Mouse (Mus musculus): ENCODE measurements around the gene Galntl6. TPM values are rescaled to one million over a fixed set of nuclear protein-coding genes. Genes with fewer than 3 reads are reported as not detected.

Gene Galntl6
- polyA plus RNA-seq, 1 experiment from 2014 or later, result not detected

- Histone ChIP-seq H3K27ac (ENCODE audit: low read depth) (no peak overlapping the region), H3K4me1 (ENCODE audit: insufficient read depth) (no peaks in the 10 kb centered on the region), H3K4me2 (ENCODE audit: low read depth, low read length) (no peak overlapping the region), H3K9ac (replicated peaks) (no peak overlapping the region), H3K9me3 (ENCODE audit: low read length) (no peaks in the 10 kb centered on the region), H3K4me3 (ENCODE audit: low read depth, low read length) (no peak overlapping the region), H3K27me3 (ENCODE audit: insufficient read depth, low read length) (no peaks in the 10 kb centered on the region), H3K36me3 (replicated peaks; ENCODE audit: insufficient read depth, low read length) (no peaks in the 10 kb centered on the region)
- DNase-seq, result no peak
- no peak for ATAC-seq
- 79% methylated on average over 5 of the region's 5 CpGs for WGBS (ENCODE audit: insufficient replicate concordance)
- TF ChIP-seq EP300 (IDR thresholded peaks at IDR 0.05; ENCODE audit: low read depth), result no peak
- no peak for TF ChIP-seq CTCF (IDR thresholded peaks at IDR 0.05; ENCODE audit: low read depth)
These were observed 1019.1 kb downstream of the Galntl6 start for GRCm38 (mm10) chr8:57893360-57893759.

GRCm38 (mm10) chr8:57892115-57892514 is 1020.3 kb downstream of the Galntl6 start:
- H3K4me2 ChIP-seq (ENCODE audit: low read depth, low read length), result no peak overlapping the region
- H3K27ac ChIP-seq (ENCODE audit: low read depth), result no peak overlapping the region
- H3K27me3 ChIP-seq (ENCODE audit: insufficient read depth, low read length), result no peaks in the 10 kb centered on the region
- no peaks in the 10 kb centered on the region for H3K9me3 ChIP-seq (ENCODE audit: low read length)
- no peak overlapping the region for H3K4me3 ChIP-seq (ENCODE audit: low read depth, low read length)
- H3K36me3 ChIP-seq (replicated peaks; ENCODE audit: insufficient read depth, low read length), result no peaks in the 10 kb centered on the region
- DNase-seq, result no peak
- WGBS (ENCODE audit: insufficient replicate concordance), result 70% methylated on average over 5 of the region's 5 CpGs
- H3K9ac ChIP-seq (replicated peaks), result no peak overlapping the region
- TF ChIP-seq EP300 (IDR thresholded peaks at IDR 0.05; ENCODE audit: low read depth), result no peak
- TF ChIP-seq CTCF (IDR thresholded peaks at IDR 0.05; ENCODE audit: low read depth), result no peak
- no peak for ATAC-seq
- H3K4me1 ChIP-seq (ENCODE audit: insufficient read depth), result no peaks in the 10 kb centered on the region

- no peaks in the 10 kb centered on the region for H3K27me3 ChIP-seq (ENCODE audit: insufficient read depth, low read length)
- H3K9ac ChIP-seq (replicated peaks), result no peak overlapping the region
- no peak overlapping the region for H3K27ac ChIP-seq (ENCODE audit: low read depth)
- H3K4me3 ChIP-seq (ENCODE audit: low read depth, low read length), result no peak overlapping the region
- ATAC-seq (no peak), DNase-seq (no peak)
- no peaks in the 10 kb centered on the region for H3K4me1 ChIP-seq (ENCODE audit: insufficient read depth)
- H3K4me2 ChIP-seq (ENCODE audit: low read depth, low read length), result no peak overlapping the region
- no peak for TF ChIP-seq EP300 (IDR thresholded peaks at IDR 0.05; ENCODE audit: low read depth)
- no peak for TF ChIP-seq CTCF (IDR thresholded peaks at IDR 0.05; ENCODE audit: low read depth)
- H3K9me3 ChIP-seq (ENCODE audit: low read length), result no peaks in the 10 kb centered on the region
- 80% methylated on average over 4 of the region's 4 CpGs for WGBS (ENCODE audit: insufficient replicate concordance)
- no peaks in the 10 kb centered on the region for H3K36me3 ChIP-seq (replicated peaks; ENCODE audit: insufficient read depth, low read length)
These were observed 1022.3 kb downstream of the Galntl6 start for GRCm38 (mm10) chr8:57890159-57890558.

GRCm38 (mm10) chr8:57888831-57889230 is 1023.6 kb downstream of the Galntl6 start:
- H3K9ac ChIP-seq (replicated peaks), result no peak overlapping the region
- H3K4me2 ChIP-seq (ENCODE audit: low read depth, low read length), result no peak overlapping the region
- TF ChIP-seq EP300 (IDR thresholded peaks at IDR 0.05; ENCODE audit: low read depth) (no peak), CTCF (IDR thresholded peaks at IDR 0.05; ENCODE audit: low read depth) (no peak)
- DNase-seq (no peak), ATAC-seq (no peak)
- H3K27ac ChIP-seq (ENCODE audit: low read depth), result no peak overlapping the region
- H3K4me3 ChIP-seq (ENCODE audit: low read depth, low read length), result no peak overlapping the region
- H3K36me3 ChIP-seq (replicated peaks; ENCODE audit: insufficient read depth, low read length), result no peaks in the 10 kb centered on the region
- no peaks in the 10 kb centered on the region for H3K27me3 ChIP-seq (ENCODE audit: insufficient read depth, low read length)
- H3K4me1 ChIP-seq (ENCODE audit: insufficient read depth), result no peaks in the 10 kb centered on the region
- no peaks in the 10 kb centered on the region for H3K9me3 ChIP-seq (ENCODE audit: low read length)

- no peaks in the 10 kb centered on the region for H3K4me1 ChIP-seq (ENCODE audit: insufficient read depth)
- no peak overlapping the region for H3K4me2 ChIP-seq (ENCODE audit: low read depth, low read length)
- no peak for ATAC-seq
- H3K36me3 ChIP-seq (replicated peaks; ENCODE audit: insufficient read depth, low read length), result no peaks in the 10 kb centered on the region
- no peak overlapping the region for H3K27ac ChIP-seq (ENCODE audit: low read depth)
- no peak for TF ChIP-seq EP300 (IDR thresholded peaks at IDR 0.05; ENCODE audit: low read depth)
- no peak for TF ChIP-seq CTCF (IDR thresholded peaks at IDR 0.05; ENCODE audit: low read depth)
- DNase-seq, result no peak
- H3K9me3 ChIP-seq (ENCODE audit: low read length), result no peaks in the 10 kb centered on the region
- no peak overlapping the region for H3K9ac ChIP-seq (replicated peaks)
- H3K4me3 ChIP-seq (ENCODE audit: low read depth, low read length), result no peak overlapping the region
- WGBS (ENCODE audit: insufficient replicate concordance), result 53% methylated on average over 11 of the region's 11 CpGs
- H3K27me3 ChIP-seq (ENCODE audit: insufficient read depth, low read length), result no peaks in the 10 kb centered on the region
These were observed 1033.0 kb downstream of the Galntl6 start for GRCm38 (mm10) chr8:57879452-57879851.

- Histone ChIP-seq H3K4me1 (ENCODE audit: insufficient read depth) (no peaks in the 10 kb centered on the region), H3K9ac (replicated peaks) (no peak overlapping the region), H3K4me3 (ENCODE audit: low read depth, low read length) (no peak overlapping the region), H3K4me2 (ENCODE audit: low read depth, low read length) (no peak overlapping the region), H3K27me3 (ENCODE audit: insufficient read depth, low read length) (no peaks in the 10 kb centered on the region), H3K36me3 (replicated peaks; ENCODE audit: insufficient read depth, low read length) (no peaks in the 10 kb centered on the region), H3K27ac (ENCODE audit: low read depth) (no peak overlapping the region), H3K9me3 (ENCODE audit: low read length) (no peaks in the 10 kb centered on the region)
- ATAC-seq, result no peak
- no peak for DNase-seq
- TF ChIP-seq CTCF (IDR thresholded peaks at IDR 0.05; ENCODE audit: low read depth), result no peak
- TF ChIP-seq EP300 (IDR thresholded peaks at IDR 0.05; ENCODE audit: low read depth), result no peak
These were observed 1063.4 kb downstream of the Galntl6 start for GRCm38 (mm10) chr8:57849074-57849473.

- Histone ChIP-seq H3K9ac (replicated peaks) (no peak overlapping the region), H3K36me3 (replicated peaks; ENCODE audit: insufficient read depth, low read length) (no peaks in the 10 kb centered on the region), H3K27me3 (ENCODE audit: insufficient read depth, low read length) (no peaks in the 10 kb centered on the region), H3K4me2 (ENCODE audit: low read depth, low read length) (no peak overlapping the region), H3K27ac (ENCODE audit: low read depth) (no peak overlapping the region), H3K4me1 (ENCODE audit: insufficient read depth) (no peaks in the 10 kb centered on the region), H3K9me3 (ENCODE audit: low read length) (no peaks in the 10 kb centered on the region), H3K4me3 (ENCODE audit: low read depth, low read length) (no peak overlapping the region)
- no peak for TF ChIP-seq CTCF (IDR thresholded peaks at IDR 0.05; ENCODE audit: low read depth)
- no peak for TF ChIP-seq EP300 (IDR thresholded peaks at IDR 0.05; ENCODE audit: low read depth)
- WGBS (ENCODE audit: insufficient replicate concordance), result 58% methylated on average over 5 of the region's 5 CpGs
- DNase-seq (no peak), ATAC-seq (no peak)
These were observed 1069.0 kb downstream of the Galntl6 start for GRCm38 (mm10) chr8:57843461-57843860.
